In the genomic region with DNA sequence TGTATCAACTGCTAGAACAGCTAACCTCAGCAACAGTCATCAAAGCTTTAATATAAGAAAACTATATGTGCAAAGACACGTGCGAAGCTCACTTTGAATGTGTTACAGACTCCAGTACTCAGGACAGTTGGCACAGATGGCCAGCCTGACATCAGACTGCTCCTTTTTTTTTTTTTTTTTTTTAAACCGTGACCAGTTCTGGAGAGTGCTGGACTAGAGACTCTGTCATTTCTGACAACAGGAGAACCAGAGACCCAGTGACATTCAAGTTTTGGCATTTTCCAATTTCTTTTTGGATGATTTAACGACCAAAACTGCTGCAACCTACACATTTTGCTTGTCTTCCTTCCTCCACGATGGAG, we compare ENCODE assay signal across 11 mouse cellular contexts.
DNase-seq lines count a peak whose midpoint lies in the region; ATAC-seq and TF ChIP-seq lines count a peak whose summit lies in the region.
"Had no signal": no experiment of that assay in that cellular context is flagged by ENCODE, and none has a peak within 500 bp of the region (broad histone marks: within the 10 kb centered on the region; RNA-seq: fewer than 3 reads in every experiment).

No protein-coding gene starts in this region.

- no peak for DNase-seq in cerebellum, adult 11 months
- no peak for DNase-seq in kidney, adult 9 months
- DNase-seq in CH12.LX (ENCODE audit: extremely low read depth), result no peak
- no peak for DNase-seq in layer of hippocampus, adult 9-10 months (ENCODE audit: low spot score)
- no peak for DNase-seq in frontal cortex, postnatal 10 days (ENCODE audit: low spot score in 2 of 2)
- DNase-seq: adrenal gland, adult 8-10 months; gastrocnemius, postnatal 10 days; spleen, adult 18-20 months had no signal

- no peaks in the 10 kb centered on the region for H3K9me3 ChIP-seq in kidney, embryonic 16.5 days (ENCODE audit: low read length)
- no peaks in the 10 kb centered on the region for H3K9me3 ChIP-seq in CH12.LX (replicated peaks; ENCODE audit: low read length)

- peak; percentile 64; the same call in 1 of the 2 replicates for ATAC-seq in cerebellum, adult (ENCODE audit: insufficient number of reproducible peaks, low FRiP score, low TSS enrichment)
- ATAC-seq in kidney, embryonic 16.5 days (ENCODE audit: low FRiP score, low TSS enrichment), result no peak

- WGBS in kidney, embryonic 16.5 days, result 36% methylated on average over 5 of the region's 5 CpGs

- H3K27ac ChIP-seq in kidney, embryonic 16.5 days (ENCODE audit: low read length), result peak overlapping the region; percentile 81; the same call in 1 of the 2 replicates
- no peak overlapping the region for H3K27ac ChIP-seq in CH12.LX (ENCODE audit: insufficient read depth, low read depth)
- peak overlapping the region; percentile 45; the same call in 1 of the 2 replicates for H3K27ac ChIP-seq in embryonic fibroblast, embryonic 13.5 days (ENCODE audit: insufficient read depth, low read length)

- TF ChIP-seq EP300 in CH12.LX (IDR thresholded peaks at IDR 0.05; ENCODE audit: low read length), result no peak

- H3K9ac ChIP-seq in kidney, embryonic 16.5 days (replicated peaks; ENCODE audit: low read length), result no peak overlapping the region
- H3K9ac ChIP-seq in CH12.LX (ENCODE audit: insufficient read depth, low read depth), result no peak overlapping the region

- no peak for TF ChIP-seq CTCF in CH12.LX (conservative IDR thresholded peaks at IDR 0.05 in 1 of 2, IDR thresholded peaks at IDR 0.05 in 1 of 2; ENCODE audit: low read depth in 2 of 2, low read length in 2 of 2)
- no peak for TF ChIP-seq CTCF in embryonic fibroblast, embryonic 13.5 days (IDR thresholded peaks at IDR 0.05; ENCODE audit: borderline replicate concordance, insufficient read depth, low read length)

- H3K4me1 ChIP-seq in kidney, embryonic 16.5 days (ENCODE audit: insufficient read depth, low read length), result peaks cover 8% of the 10 kb centered on the region
- no peaks in the 10 kb centered on the region for H3K4me1 ChIP-seq in CH12.LX (ENCODE audit: control insufficient read depth in 1 of 2, insufficient read depth in 2 of 2)
- no peaks in the 10 kb centered on the region for H3K4me1 ChIP-seq in embryonic fibroblast, embryonic 13.5 days (ENCODE audit: control insufficient read depth, insufficient read depth, low read length)

- H3K27me3 ChIP-seq in kidney, embryonic 16.5 days (ENCODE audit: insufficient read depth, low read length), result no peaks in the 10 kb centered on the region
- H3K27me3 ChIP-seq in CH12.LX (replicated peaks), result no peaks in the 10 kb centered on the region

- no peak for TF ChIP-seq POLR2A in CH12.LX (IDR thresholded peaks at IDR 0.05; ENCODE audit: low read depth, low read length)
- no peak for TF ChIP-seq POLR2A in embryonic fibroblast, embryonic 13.5 days (IDR thresholded peaks at IDR 0.05; ENCODE audit: low read depth, low read length)

- no peak overlapping the region for H3K4me2 ChIP-seq in kidney, embryonic 16.5 days (replicated peaks; ENCODE audit: low read depth, low read length)
- no peak overlapping the region for H3K4me2 ChIP-seq in CH12.LX (ENCODE audit: insufficient read depth, low read depth, poor library complexity, severe bottlenecking)

- no peak for TF ChIP-seq RAD21 in CH12.LX (IDR thresholded peaks at IDR 0.05; ENCODE audit: low read depth, low read length)

- no peaks in the 10 kb centered on the region for H3K79me2 ChIP-seq in CH12.LX (replicated peaks; ENCODE audit: control insufficient read depth, extremely low read depth, insufficient read depth, poor library complexity, severe bottlenecking)

- H3K4me3 ChIP-seq in kidney, embryonic 16.5 days (ENCODE audit: low read length), result no peak overlapping the region
- H3K4me3 ChIP-seq in CH12.LX (replicated peaks in 1 of 3; ENCODE audit: low read depth in 2 of 3, low read length in 2 of 3, poor library complexity in 1 of 3), result no peak overlapping the region
- no peak overlapping the region for H3K4me3 ChIP-seq in embryonic fibroblast, embryonic 13.5 days (ENCODE audit: insufficient read depth, low read length)

- dilution Hi-C loops in CH12.LX (cut with MboI; ENCODE audit: extremely low pct_ligation_motif_present, extremely low pct_unique_long_range_greater_than_20kb, low sequenced_read_pairs), result no loop called here

- H3K36me3 ChIP-seq in kidney, embryonic 16.5 days (ENCODE audit: insufficient read depth, low read length), result no peaks in the 10 kb centered on the region
- no peaks in the 10 kb centered on the region for H3K36me3 ChIP-seq in CH12.LX (replicated peaks in 1 of 2; ENCODE audit: control insufficient read depth in 1 of 2, insufficient read depth in 1 of 2, low read length in 1 of 2)

- in situ Hi-C loops in CH12.LX (cut with MboI; ENCODE audit: low pct_ligation_motif_present, low pct_unique_long_range_greater_than_20kb, low sequenced_read_pairs), result loop anchor here (10.0 kb wide), 1 partner anchor 713 kb away; no protein-coding TSS in a partner anchor

TF ChIP-seq in CH12.LX, 34 proteins besides CTCF, POLR2A, EP300 and RAD21:
- TF ChIP-seq HCFC1 (IDR thresholded peaks at IDR 0.05; ENCODE audit: low read depth, low read length) (no peak), ZNF384 (IDR thresholded peaks at IDR 0.05; ENCODE audit: low read depth, low read length) (peak; percentile 7; the same call in 1 of the 2 replicates)
TF ChIP-seq in CH12.LX: peak in this region for 1.
